26 mouse cellular contexts compared by ENCODE assay signal in genomic region chr1:186150376-186150775, GRCm38 (mm10). TPM values are rescaled to one million over a fixed set of nuclear protein-coding genes. Genes with fewer than 3 reads are reported as not detected.
DNase-seq lines count a peak whose midpoint lies in the region; ATAC-seq and TF ChIP-seq lines count a peak whose summit lies in the region.
"Had no signal": no experiment of that assay in that cellular context is flagged by ENCODE, and none has a peak within 500 bp of the region (broad histone marks: within the 10 kb centered on the region; RNA-seq: fewer than 3 reads in every experiment).

No protein-coding gene starts in this region.

- no peaks in the 10 kb centered on the region for H3K36me3 ChIP-seq in hindbrain, embryonic 10.5 days
- no peaks in the 10 kb centered on the region for H3K36me3 ChIP-seq in hindbrain, embryonic 12.5 days
- no peaks in the 10 kb centered on the region for H3K36me3 ChIP-seq in forebrain, postnatal 0 days (ENCODE audit: insufficient read depth)
- H3K36me3 ChIP-seq: embryonic facial prominence, embryonic 13.5 days; embryonic facial prominence, embryonic 15.5 days; forebrain, embryonic 10.5 days; forebrain, embryonic 12.5 days had no signal

- H3K4me3 ChIP-seq in hindbrain, embryonic 10.5 days, result no peak overlapping the region
- no peak overlapping the region for H3K4me3 ChIP-seq in hindbrain, embryonic 12.5 days
- no peak overlapping the region for H3K4me3 ChIP-seq in forebrain, postnatal 0 days (ENCODE audit: low read depth, low read length)
- H3K4me3 ChIP-seq: embryonic facial prominence, embryonic 13.5 days; embryonic facial prominence, embryonic 15.5 days; erythroblast, embryonic 14.5 days; forebrain, embryonic 10.5 days; forebrain, embryonic 12.5 days had no signal

- 70% methylated on average over 5 of the region's 5 CpGs for WGBS in hindbrain, embryonic 10.5 days
- WGBS in hindbrain, embryonic 12.5 days, result 68% methylated on average over 5 of the region's 5 CpGs
- 74% methylated on average over 5 of the region's 5 CpGs for WGBS in forebrain, postnatal 0 days

- H3K4me2 ChIP-seq in hindbrain, embryonic 12.5 days (replicated peaks), result no peak overlapping the region
- H3K4me2 ChIP-seq in forebrain, postnatal 0 days (ENCODE audit: low read depth), result no peak overlapping the region
- H3K4me2 ChIP-seq: embryonic facial prominence, embryonic 13.5 days; embryonic facial prominence, embryonic 15.5 days; forebrain, embryonic 12.5 days had no signal

- no peak overlapping the region for H3K9ac ChIP-seq in hindbrain, embryonic 12.5 days
- no peak overlapping the region for H3K9ac ChIP-seq in forebrain, postnatal 0 days
- H3K9ac ChIP-seq: embryonic facial prominence, embryonic 13.5 days; embryonic facial prominence, embryonic 15.5 days; forebrain, embryonic 12.5 days had no signal

- H3K9me3 ChIP-seq in hindbrain, embryonic 10.5 days, result no peaks in the 10 kb centered on the region
- no peaks in the 10 kb centered on the region for H3K9me3 ChIP-seq in hindbrain, embryonic 12.5 days (replicated peaks)
- H3K9me3 ChIP-seq in forebrain, postnatal 0 days (ENCODE audit: low read length), result no peaks in the 10 kb centered on the region
- H3K9me3 ChIP-seq: embryonic facial prominence, embryonic 13.5 days; embryonic facial prominence, embryonic 15.5 days; forebrain, embryonic 10.5 days; forebrain, embryonic 12.5 days had no signal

- no peak for TF ChIP-seq CTCF in forebrain, postnatal 0 days (IDR thresholded peaks at IDR 0.05; ENCODE audit: low read depth)

- 0 out of 2 replicates have a peak, but pooled peaks cover 5% of the 10 kb centered on the region for H3K4me1 ChIP-seq in hindbrain, embryonic 10.5 days (replicated peaks)
- H3K4me1 ChIP-seq in hindbrain, embryonic 12.5 days, result no peaks in the 10 kb centered on the region
- H3K4me1 ChIP-seq in forebrain, postnatal 0 days (ENCODE audit: insufficient read depth), result no peaks in the 10 kb centered on the region
- H3K4me1 ChIP-seq: forebrain, embryonic 10.5 days had no signal

- H3K27ac ChIP-seq in hindbrain, embryonic 10.5 days, result peak overlapping the region; percentile 59; the same call in 1 of the 2 replicates
- no peak overlapping the region for H3K27ac ChIP-seq in hindbrain, embryonic 12.5 days
- H3K27ac ChIP-seq in forebrain, postnatal 0 days (ENCODE audit: low read depth, low read length), result no peak overlapping the region
- H3K27ac ChIP-seq: embryonic facial prominence, embryonic 13.5 days; embryonic facial prominence, embryonic 15.5 days; forebrain, embryonic 10.5 days; forebrain, embryonic 12.5 days had no signal

- no peak for DNase-seq in hindbrain, embryonic 10.5 days (ENCODE audit: low spot score)
- DNase-seq in retina, postnatal 1 day, result peak; percentile 32
- no peak for DNase-seq in retina, embryonic 14.5 days (ENCODE audit: low spot score)
- peak; percentile 26 for DNase-seq in adipocyte (ENCODE audit: low spot score)
- no peak for DNase-seq in forebrain, postnatal 0 days
- DNase-seq: adrenal gland, adult 2 months; adrenal gland, postnatal 10 days; adrenal gland, postnatal 25 days; cerebellum, adult 11 months; cerebellum, adult 18-20 months; cerebellum, adult 8-10 months; cerebellum, adult 9-11 months; cerebellum, postnatal 14 days; cerebellum, postnatal 36 days; embryo, embryonic 11 days had no signal

- ATAC-seq in hindbrain, embryonic 12.5 days (ENCODE audit: low FRiP score), result no peak
- no peak for ATAC-seq in forebrain, postnatal 0 days
- ATAC-seq: activated CD4-positive, CD25-positive, alpha-beta regulatory T cell, adult 4 months; forebrain, embryonic 14.5 days; forebrain, embryonic 16.5 days; Patski had no signal

- H3K27me3 ChIP-seq in hindbrain, embryonic 10.5 days (ENCODE audit: insufficient read depth, poor library complexity, severe bottlenecking), result no peaks in the 10 kb centered on the region
- H3K27me3 ChIP-seq in hindbrain, embryonic 12.5 days, result no peaks in the 10 kb centered on the region
- H3K27me3 ChIP-seq in forebrain, postnatal 0 days (ENCODE audit: insufficient read depth, low read length), result peaks cover 6% of the 10 kb centered on the region; the same call in 1 of the 2 replicates
- H3K27me3 ChIP-seq: embryonic facial prominence, embryonic 13.5 days; embryonic facial prominence, embryonic 15.5 days; forebrain, embryonic 12.5 days; Patski had no signal

RNA-seq across cellular contexts. Expression of gene Lyplal1, which starts 33.3 kb away (rescaled TPM):
- polyA plus RNA-seq in hindbrain, embryonic 10.5 days (2016; fragmentation: Nextera tagmentation; extraction: Ambion mirVana), result 15.7 and 19.1 TPM in 2 replicates
- polyA plus RNA-seq in hindbrain, embryonic 12.5 days (2016; fragmentation: Nextera tagmentation; extraction: Ambion mirVana), result 18.8 and 19.6 TPM in 2 replicates
- total RNA-seq in forebrain, postnatal 0 days (2014; rRNA removed), result 7.6 and 12.0 TPM in 2 replicates
- polyA plus RNA-seq in forebrain, postnatal 0 days (2015; fragmentation: Nextera tagmentation; extraction: Ambion mirVana), result 9.7 and 12.6 TPM in 2 replicates
- total RNA-seq: MEL had no signal
- polyA plus RNA-seq: activated CD4-positive, CD25-positive, alpha-beta regulatory T cell, adult 4 months had no signal

Comparison
In these comparisons a context has a peak if more than half of its experiments do, and no peak if none do; other contexts are left out.
1. DNase-seq: peak in retina, postnatal 1 day (single experiment) and adipocyte (single experiment); none in hindbrain, embryonic 10.5 days (single experiment), retina, embryonic 14.5 days (single experiment) and forebrain, postnatal 0 days (single experiment).